Mouse (Mus musculus) NIH3T3 (cell line): ENCODE measurements around the gene Gatb.

Experiments
- DNase-seq: peaks from one replicate; pipeline ENCODE4 v3.0.0-alpha.2; 2012; ENCODE audit warnings: low read depth

Gatb gene

DNA sequence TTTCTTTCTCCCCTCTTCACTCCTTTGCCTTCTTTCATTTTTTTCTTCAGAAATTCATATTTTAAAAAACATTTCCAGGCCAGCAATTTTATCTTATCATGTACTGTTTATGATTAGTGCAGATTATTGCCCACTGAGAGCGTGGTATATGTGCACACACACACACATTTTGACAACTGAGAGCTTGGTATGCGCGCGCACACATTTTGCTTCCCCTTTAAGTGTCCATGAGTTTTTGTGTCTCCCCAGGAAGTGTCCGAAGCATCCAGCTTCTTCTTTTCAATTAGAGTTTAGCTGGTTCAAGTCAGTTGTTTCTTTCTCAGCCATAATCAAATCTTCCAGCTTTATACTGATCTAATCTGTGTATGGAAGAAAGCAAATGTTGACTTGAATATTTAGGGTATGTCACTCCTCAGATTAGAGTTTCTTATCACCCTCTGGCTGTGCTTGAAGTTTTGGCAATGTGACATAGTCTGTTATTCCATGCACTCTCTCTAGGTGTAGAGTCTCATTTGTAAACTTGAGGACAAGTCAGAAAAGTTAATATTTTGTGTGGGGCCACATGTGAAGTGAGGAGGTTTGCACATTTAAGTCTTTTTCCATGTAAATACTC lies 18.8 kb downstream of the Gatb start:
- DNase-seq = no peak

DNA sequence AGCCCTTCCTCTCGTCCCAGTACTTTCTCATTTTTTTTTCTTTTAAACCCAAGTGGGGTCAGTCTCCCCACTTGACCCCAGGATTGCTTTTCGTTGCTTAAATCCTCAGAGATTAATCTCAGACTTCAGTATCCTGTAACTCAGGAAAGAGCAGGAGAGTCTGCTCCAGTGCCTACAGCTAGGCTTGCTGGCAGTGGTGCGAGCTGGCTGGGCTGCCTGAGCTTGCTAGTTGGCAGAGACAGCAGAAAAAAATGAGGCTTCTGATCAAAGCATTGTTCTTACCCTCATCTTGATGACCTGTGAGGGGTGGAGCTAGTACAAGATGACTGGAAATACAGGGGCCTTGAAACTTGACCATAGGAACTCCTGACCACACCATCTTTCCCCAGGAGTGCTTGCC lies 20.5 kb downstream of the Gatb start:
- DNase-seq = no peak

- DNase-seq = no peak
These were observed 25.6 kb downstream of the Gatb start for GRCm38 (mm10) chr3:85599526-85599925.

DNA sequence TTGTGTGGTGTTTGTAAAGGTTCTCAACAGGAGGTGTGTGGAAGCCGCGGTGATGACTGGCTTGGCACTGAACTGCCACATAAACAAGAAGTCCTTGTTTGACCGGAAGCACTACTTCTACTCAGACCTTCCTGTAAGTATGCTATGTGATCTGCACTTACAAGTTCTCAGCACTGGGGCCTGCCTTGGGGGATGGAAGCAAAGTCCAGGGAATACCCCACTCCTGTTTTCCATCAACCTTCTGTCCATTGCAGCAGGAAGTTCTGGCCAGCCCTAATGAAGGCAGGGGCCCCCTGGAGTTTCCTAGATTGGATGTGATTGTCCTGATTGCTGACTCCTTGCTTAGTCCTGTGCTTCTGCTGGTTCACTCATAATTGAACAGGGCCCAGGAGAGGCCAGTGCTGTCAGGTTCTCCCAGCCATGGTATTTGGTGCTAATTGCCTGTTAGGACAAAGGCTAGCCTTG lies 28.0 kb downstream of the Gatb start:
- DNase-seq = no peak

DNA sequence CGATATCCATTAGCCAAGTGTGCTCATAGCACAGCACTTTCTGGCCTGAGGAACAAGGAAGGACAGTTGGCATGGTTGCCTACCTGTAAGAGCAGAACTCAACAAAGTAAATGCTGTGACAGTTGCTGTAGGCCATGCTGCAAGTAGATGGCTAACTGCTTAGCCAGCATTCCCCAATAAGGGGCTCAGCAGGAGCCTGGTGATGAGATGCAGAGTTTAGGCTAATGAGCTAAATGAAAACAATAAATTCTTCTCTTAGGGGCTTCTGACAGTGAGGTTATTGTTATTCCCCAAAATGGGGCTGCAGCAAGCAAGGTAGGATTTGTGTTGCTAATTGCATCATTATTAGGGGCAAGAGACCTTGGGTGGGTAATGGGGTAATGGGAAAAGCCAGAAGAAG lies 29.9 kb downstream of the Gatb start:
- no peak for DNase-seq

DNA sequence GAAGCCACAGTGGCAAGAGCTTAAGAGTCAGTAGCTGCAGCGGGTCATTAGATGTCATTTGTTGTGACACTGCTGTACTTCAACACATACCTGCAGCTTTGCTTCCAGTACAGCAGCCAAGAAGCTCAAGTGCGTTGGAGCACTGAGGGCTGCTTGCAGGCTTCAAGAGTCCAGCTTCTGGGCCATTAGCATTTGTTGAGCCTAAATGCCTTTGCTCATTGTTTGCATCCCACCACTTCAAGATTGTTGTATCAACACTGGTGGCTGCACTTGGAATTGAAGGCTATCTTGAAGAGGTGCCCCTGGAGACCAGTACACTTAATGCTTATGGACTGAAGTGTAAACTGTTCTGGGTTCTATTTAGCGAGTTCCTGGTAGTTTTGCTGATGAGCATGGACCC lies 33.0 kb downstream of the Gatb start:
- no peak for DNase-seq

DNA sequence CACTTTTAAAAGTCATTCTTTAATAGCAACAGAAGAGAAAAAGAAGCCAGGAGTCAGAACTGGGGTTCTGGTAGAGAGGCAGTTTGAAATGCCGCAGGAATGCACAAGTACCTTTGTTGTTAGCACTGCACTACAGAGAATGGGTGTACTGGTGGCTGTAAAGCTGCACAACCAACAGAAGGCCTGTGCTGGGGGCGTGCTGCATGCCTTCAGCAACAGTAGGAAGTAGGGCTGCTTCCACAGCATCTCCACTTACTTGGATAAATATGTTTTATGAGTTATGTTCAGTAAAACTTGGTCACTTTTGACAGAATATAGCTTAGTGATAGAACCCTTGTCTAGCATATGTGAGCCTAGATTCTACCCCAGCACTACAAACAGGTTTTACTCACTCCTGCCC lies 33.8 kb downstream of the Gatb start:
- no peak for DNase-seq

- no peak for DNase-seq
These were observed 42.5 kb downstream of the Gatb start for GRCm38 (mm10) chr3:85616389-85616788.

GRCm38 (mm10) chr3:85618885-85619284 lies 45.0 kb downstream of the Gatb start:
- DNase-seq = no peak

DNA sequence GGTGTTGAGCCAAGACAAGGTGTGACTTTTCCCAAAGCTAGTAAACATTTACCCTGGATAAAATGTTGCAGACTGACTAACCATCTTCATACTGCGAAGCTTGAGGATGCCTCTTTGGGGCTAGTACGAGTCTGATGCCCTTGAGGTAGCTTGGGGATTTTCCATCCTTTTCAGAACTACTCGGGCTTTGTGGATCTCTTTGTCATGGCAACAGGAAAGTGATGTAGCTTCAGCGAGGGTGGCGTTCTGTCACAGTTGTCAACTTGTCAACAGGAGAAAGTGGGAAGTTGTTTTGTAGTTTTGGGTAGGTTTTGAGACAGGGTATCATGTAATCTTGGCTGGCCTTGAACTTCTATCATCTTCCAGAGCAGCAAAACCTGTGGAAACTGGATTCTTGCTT lies 45.4 kb downstream of the Gatb start:
- DNase-seq = no peak

DNA sequence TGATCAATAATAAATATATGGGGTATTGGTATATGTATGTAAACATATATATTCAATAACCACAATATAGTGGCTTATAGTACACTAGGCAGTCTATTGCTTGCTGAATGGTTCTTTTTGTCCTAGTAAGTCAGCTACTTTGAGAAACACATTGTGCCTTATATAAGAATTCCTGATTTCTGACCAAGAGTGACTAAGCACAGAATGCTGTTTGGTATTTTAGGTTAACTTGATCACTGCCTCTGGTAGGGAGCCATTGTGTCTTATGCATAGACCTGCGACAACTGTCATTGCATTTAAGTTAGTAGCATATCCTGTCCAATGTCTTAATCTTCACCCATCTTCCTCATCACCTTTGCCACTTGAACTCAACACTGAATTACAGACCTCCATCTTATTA lies 45.8 kb downstream of the Gatb start:
- DNase-seq = peak; percentile 46

DNA sequence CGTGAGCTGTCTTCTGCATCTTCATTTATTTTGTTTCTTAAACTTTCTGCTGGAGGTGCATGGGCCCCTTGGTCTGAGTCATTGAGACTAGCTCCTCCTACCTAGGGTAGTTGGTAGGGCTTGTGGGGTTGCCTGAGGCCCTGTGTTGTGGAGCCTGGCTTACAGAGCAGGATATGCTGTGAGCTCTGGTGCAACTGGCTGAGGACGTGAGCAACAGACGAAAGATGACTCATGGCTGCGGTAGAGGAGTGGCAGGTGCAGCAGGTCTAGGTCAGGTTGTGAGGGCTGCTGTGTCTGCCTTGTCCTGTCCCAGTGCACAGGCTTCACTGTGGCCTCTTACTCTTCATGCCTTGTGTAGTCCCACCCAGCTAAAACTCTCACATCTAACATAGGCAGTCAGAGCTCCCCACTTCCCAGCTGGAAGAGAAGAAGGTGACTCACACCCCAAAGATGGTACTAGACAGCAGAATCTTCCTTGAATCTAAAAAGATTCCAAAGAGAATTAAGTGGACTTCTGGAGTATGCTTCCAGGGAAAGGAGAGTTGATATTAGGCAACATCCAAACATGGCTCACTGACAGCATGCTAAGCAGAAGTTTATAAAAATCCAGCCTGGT lies 56.1 kb downstream of the Gatb start:
- peak; percentile 64 for DNase-seq

- DNase-seq = peak; percentile 33
These were observed 59.8 kb downstream of the Gatb start for GRCm38 (mm10) chr3:85633733-85634132.

- DNase-seq = peak; percentile 86
These were observed 60.6 kb downstream of the Gatb start for GRCm38 (mm10) chr3:85634389-85635125.

- no peak for DNase-seq
These were observed 61.2 kb downstream of the Gatb start for GRCm38 (mm10) chr3:85635126-85635419.

DNA sequence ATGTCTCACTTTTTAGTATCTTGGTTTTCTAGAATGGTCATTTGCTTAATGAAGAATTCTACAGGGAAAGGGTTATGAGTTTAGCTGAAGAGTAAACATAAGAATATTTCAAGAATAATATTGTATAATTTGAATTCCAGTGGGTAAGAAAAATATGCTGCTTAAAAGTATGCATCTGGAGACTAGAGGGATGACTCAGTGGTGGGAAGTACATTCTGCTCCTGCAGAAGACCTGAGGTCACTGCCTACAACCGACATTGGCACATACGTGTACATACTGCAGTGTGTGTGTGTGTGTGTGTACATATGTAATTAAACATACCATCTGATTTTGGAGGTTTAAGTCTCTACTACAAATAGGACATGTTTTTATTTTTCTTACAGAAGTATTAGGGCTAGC lies 61.7 kb downstream of the Gatb start:
- DNase-seq = peak; percentile 72

DNA sequence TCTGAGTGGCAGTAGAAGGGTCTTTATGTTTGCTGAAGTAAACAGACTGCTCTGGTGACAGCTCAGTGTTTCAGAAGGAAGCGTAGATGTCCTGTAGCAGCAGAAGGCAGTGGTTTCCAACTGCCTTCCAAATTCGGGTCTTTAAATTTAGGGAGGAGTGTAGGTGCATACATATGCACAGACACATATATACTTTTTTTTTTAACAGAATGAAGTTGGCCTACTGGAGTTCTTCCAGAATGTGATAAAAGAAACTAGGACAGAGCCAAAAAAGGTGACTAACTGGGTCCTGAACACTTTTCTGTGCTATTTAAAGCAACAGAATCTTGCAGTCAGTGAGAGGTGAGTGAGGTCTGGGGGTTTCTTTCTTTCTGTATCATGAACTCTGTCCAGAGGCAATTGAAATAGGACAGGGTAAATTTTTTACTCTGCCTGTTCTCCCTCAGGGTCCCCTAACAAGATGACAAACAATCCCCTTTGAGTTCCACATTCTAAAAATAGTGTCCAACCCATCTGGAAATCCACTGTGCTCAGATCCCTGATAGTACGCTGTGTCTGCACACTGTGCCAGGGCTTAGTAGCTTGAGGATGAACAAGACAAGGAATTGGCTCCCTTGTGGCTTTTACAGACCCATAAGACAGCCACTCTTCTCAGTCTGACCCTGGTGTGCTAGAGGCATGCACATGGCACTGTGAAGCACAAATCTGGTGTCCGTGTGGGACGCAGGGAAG lies 63.0 kb downstream of the Gatb start:
- peak; percentile 57 for DNase-seq

- peak; percentile 53 for DNase-seq
These were observed 67.8 kb downstream of the Gatb start for GRCm38 (mm10) chr3:85641751-85642150.

GRCm38 (mm10) chr3:85644814-85645213 lies 70.9 kb downstream of the Gatb start:
- no peak for DNase-seq

GRCm38 (mm10) chr3:85645517-85646004 lies 71.6 kb downstream of the Gatb start:
- DNase-seq = no peak

GRCm38 (mm10) chr3:85649176-85649575 lies 75.3 kb downstream of the Gatb start:
- DNase-seq = no peak

DNA sequence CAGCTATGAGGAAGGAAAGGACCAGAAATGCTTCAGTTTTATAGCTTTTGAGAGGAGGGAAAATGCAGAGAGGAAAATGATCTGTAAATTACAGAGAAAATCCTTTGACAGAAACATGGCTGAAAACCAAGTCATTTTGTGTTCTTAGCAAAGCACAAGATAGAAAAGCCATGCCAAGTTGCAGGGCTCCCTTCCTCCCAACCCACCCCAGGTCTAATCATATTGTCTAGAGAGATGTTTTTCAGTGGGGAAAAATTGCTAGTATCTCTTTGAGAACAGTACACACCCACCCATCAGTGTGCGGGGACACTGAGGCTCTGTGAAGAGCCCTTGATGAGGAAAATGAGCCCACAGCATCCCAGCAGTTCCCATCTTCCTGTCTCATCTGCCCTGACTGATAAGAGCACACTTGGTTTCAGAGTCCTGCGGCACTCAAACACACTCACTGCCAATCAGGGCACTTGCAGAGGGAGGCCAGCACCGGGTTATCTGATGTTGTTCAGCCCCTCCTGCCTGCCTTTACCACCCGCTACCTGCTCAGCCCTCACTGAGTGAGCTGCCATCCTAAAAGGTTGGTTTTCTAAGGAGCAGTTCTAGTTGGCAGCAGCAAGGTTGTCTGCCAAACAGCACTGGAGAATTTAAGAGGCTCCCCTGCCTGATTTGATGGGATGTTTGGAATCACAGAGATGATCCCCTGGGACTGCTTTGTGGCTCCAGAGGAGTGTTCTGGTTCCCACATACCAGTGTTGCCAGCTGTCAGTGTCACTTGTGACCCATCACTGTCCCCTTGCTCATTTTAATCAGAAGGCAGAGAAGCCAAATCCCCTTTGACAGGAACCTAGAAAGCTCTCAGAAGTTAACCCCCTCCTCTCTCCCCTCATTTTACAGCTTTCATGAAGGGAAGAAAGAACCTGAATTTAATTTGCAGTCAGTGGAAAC lies 79.1 kb downstream of the Gatb start:
- DNase-seq = no peak
